Mouse (Mus musculus) embryonic facial prominence, embryonic 12.5 days (tissue): ENCODE results near the gene Abhd16b. TPM values are rescaled to one million over a fixed set of nuclear protein-coding genes. Genes with fewer than 3 reads are reported as not detected.

Experiments used
- polyA plus RNA-seq: library from polyadenylated mRNA; unstranded; fragments of >200 nt; fragmentation: Nextera tagmentation; extraction: Ambion mirVana; gene quantifications from 2 replicates; pipeline ENCODE4 v1.2.1, GENCODE M21; 2016

The Abhd16b gene
- polyA plus RNA-seq, 1 experiment from 2014 or later, result 0.09 TPM

Other genes with a start within 250 kb of the Abhd16b start
- gene Gmeb2, start 205.2 kb upstream of the Abhd16b start, polyA plus RNA-seq, result 19.7 and 20.3 TPM in 2 replicates
- 57.3 and 91.3 TPM in 2 replicates for gene Stmn3, start 178.7 kb upstream of the Abhd16b start, polyA plus RNA-seq
- 54.0 and 62.4 TPM in 2 replicates for gene Rtel1, start 173.5 kb upstream of the Abhd16b start, polyA plus RNA-seq
- 61.6 and 69.7 TPM in 2 replicates for gene Zgpat, start 128.3 kb upstream of the Abhd16b start, polyA plus RNA-seq
- 73.3 and 77.5 TPM in 2 replicates for gene Arfrp1, start 127.8 kb upstream of the Abhd16b start, polyA plus RNA-seq
- gene Lime1, start 113.1 kb upstream of the Abhd16b start, polyA plus RNA-seq, result 29.2 and 36.5 TPM in 2 replicates
- gene Zbtb46, start 33.8 kb upstream of the Abhd16b start, polyA plus RNA-seq, result 9.2 and 9.6 TPM in 2 replicates
- gene Tpd52l2, start 3.9 kb downstream of the Abhd16b start, polyA plus RNA-seq, result 160 and 163 TPM in 2 replicates
- gene Dnajc5, start 27.3 kb downstream of the Abhd16b start, polyA plus RNA-seq, result 93.9 and 103 TPM in 2 replicates
- gene Uckl1, start 91.7 kb downstream of the Abhd16b start, polyA plus RNA-seq, result 39.0 and 45.1 TPM in 2 replicates
- gene Prpf6, start 98.7 kb downstream of the Abhd16b start, polyA plus RNA-seq, result 74.4 and 74.8 TPM in 2 replicates
- 95.3 and 101 TPM in 2 replicates for gene Zfp512b, start 99.6 kb downstream of the Abhd16b start, polyA plus RNA-seq
- gene Samd10, start 106.0 kb downstream of the Abhd16b start, polyA plus RNA-seq, result 16.4 and 17.9 TPM in 2 replicates
- gene Gm29797, start 163.8 kb downstream of the Abhd16b start, polyA plus RNA-seq, result 0.32 TPM in 1 of 2 replicates, not detected in the other
- 38.5 and 43.7 TPM in 2 replicates for gene Sox18, start 178.4 kb downstream of the Abhd16b start, polyA plus RNA-seq
- gene Tcea2, start 187.1 kb downstream of the Abhd16b start, polyA plus RNA-seq, result 29.5 and 31.0 TPM in 2 replicates
- 74.9 and 81.9 TPM in 2 replicates for gene Rgs19, start 200.8 kb downstream of the Abhd16b start, polyA plus RNA-seq
- gene Lkaaear1, start 205.2 kb downstream of the Abhd16b start, polyA plus RNA-seq, result not detected in 2 replicates
- 5.2 and 5.6 TPM in 2 replicates for gene Oprl1, start 221.8 kb downstream of the Abhd16b start, polyA plus RNA-seq